Mouse (Mus musculus): ENCODE measurements around the gene Pygl.
A peak's percentile ranks its signal among the peaks of the same experiment; 100 is the strongest.

Gene Pygl

GRCm38 (mm10) chr12:70231294-70231693 is at the start of gene Pygl:
TSS of gene Pygl (minus strand) at chr12:70231488.
- DNase-seq (ENCODE audit: low read depth, low spot score) = no peak

- DNase-seq (ENCODE audit: low read depth, low spot score) = peak; percentile 64
These were observed 49.6 kb upstream of the Pygl start for GRCm38 (mm10) chr12:70280930-70281329.

- no peak for DNase-seq (ENCODE audit: low read depth, low spot score)
These were observed 49.1 kb upstream of the Pygl start for GRCm38 (mm10) chr12:70280381-70280780.

GRCm38 (mm10) chr12:70277071-70277939 is 46.0 kb upstream of the Pygl start:
- no peak for DNase-seq (ENCODE audit: low read depth, low spot score)

- peak; percentile 55 for DNase-seq (ENCODE audit: low read depth, low spot score)
These were observed 38.4 kb upstream of the Pygl start for GRCm38 (mm10) chr12:70269724-70270123.

- DNase-seq (ENCODE audit: low read depth, low spot score) = no peak
These were observed 36.0 kb upstream of the Pygl start for GRCm38 (mm10) chr12:70267314-70267713.

GRCm38 (mm10) chr12:70266494-70266931 is 35.2 kb upstream of the Pygl start:
- DNase-seq (ENCODE audit: low read depth, low spot score) = no peak

- DNase-seq (ENCODE audit: low read depth, low spot score) = no peak
These were observed 32.4 kb upstream of the Pygl start for GRCm38 (mm10) chr12:70263721-70264120.

GRCm38 (mm10) chr12:70262271-70262953 is 31.1 kb upstream of the Pygl start:
- peak; percentile 92 for DNase-seq (ENCODE audit: low read depth, low spot score)

- DNase-seq (ENCODE audit: low read depth, low spot score) = no peak
These were observed 20.1 kb upstream of the Pygl start for GRCm38 (mm10) chr12:70251210-70251884.

- no peak for DNase-seq (ENCODE audit: low read depth, low spot score)
These were observed 18.4 kb upstream of the Pygl start for GRCm38 (mm10) chr12:70249616-70250157.

GRCm38 (mm10) chr12:70247683-70248474 is 16.6 kb upstream of the Pygl start:
- DNase-seq (ENCODE audit: low read depth, low spot score) = peak; percentile 47

- DNase-seq (ENCODE audit: low read depth, low spot score) = peak; percentile 65
These were observed 11.3 kb upstream of the Pygl start for GRCm38 (mm10) chr12:70242550-70242949.

GRCm38 (mm10) chr12:70239741-70240140 is 8.5 kb upstream of the Pygl start:
- DNase-seq (ENCODE audit: low read depth, low spot score) = peak; percentile 68

- peak; percentile 31 for DNase-seq (ENCODE audit: low read depth, low spot score)
These were observed 7.3 kb upstream of the Pygl start for GRCm38 (mm10) chr12:70238604-70239003.

- DNase-seq (ENCODE audit: low read depth, low spot score) = peak; percentile 82
These were observed 3.7 kb upstream of the Pygl start for GRCm38 (mm10) chr12:70234938-70235484.

GRCm38 (mm10) chr12:70234411-70234810 is 3.1 kb upstream of the Pygl start:
- DNase-seq (ENCODE audit: low read depth, low spot score) = peak; percentile 79

GRCm38 (mm10) chr12:70233637-70234315 is 2.5 kb upstream of the Pygl start:
- no peak for DNase-seq (ENCODE audit: low read depth, low spot score)

GRCm38 (mm10) chr12:70232020-70232544 is 794 bp upstream of the Pygl start:
- DNase-seq (ENCODE audit: low read depth, low spot score) = no peak

- no peak for DNase-seq (ENCODE audit: low read depth, low spot score)
These were observed 3.1 kb downstream of the Pygl start for GRCm38 (mm10) chr12:70228155-70228554.

All from brain, adult 2 months (tissue).